Mouse (Mus musculus): ENCODE data around the gene Shisal1. TPM values are rescaled to one million over a fixed set of nuclear protein-coding genes. Genes with fewer than 3 reads are reported as not detected.

The Shisal1 gene
- polyA plus RNA-seq, 1 experiment from 2014 or later, result 0.06 TPM

DNA sequence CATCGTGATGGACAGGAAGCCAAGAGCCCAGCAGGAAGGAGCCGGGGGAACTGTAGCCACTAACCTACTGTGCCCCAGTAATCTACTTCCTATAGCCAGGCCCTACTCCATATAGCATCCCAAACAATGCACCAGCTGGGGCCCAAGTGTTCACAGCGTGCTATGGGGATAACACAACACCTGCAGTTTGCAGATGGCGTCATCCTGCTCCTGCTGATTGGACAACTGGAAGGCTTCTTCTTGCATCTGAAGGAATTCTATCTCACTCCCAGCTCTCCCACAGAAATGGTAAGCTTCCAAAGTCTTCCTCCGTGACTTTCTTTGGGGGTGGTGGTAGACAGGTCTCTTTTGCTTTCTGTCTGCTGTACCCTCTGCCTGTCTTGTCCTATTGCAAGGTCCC lies 109.3 kb downstream of the Shisal1 start:
- DNase-seq (ENCODE audit: low spot score), result no peak
- no peaks in the 10 kb centered on the region for H3K9me3 ChIP-seq (ENCODE audit: low read length)
- H3K4me3 ChIP-seq (ENCODE audit: low read depth, low read length), result no peak overlapping the region
- H3K4me2 ChIP-seq (replicated peaks; ENCODE audit: low read depth, low read length), result no peak overlapping the region
- ATAC-seq, result no peak
- H3K9ac ChIP-seq (replicated peaks; ENCODE audit: low read depth), result no peak overlapping the region
- H3K27me3 ChIP-seq (replicated peaks; ENCODE audit: insufficient read depth, low read length), result no peaks in the 10 kb centered on the region
- no peak overlapping the region for H3K27ac ChIP-seq (ENCODE audit: low read length)
- 69% methylated on average over 5 of the region's 5 CpGs for WGBS
- TF ChIP-seq CTCF (IDR thresholded peaks at IDR 0.05) (no peak), EP300 (IDR thresholded peaks at IDR 0.05) (no peak)
- H3K4me1 ChIP-seq (ENCODE audit: insufficient read depth, low read depth, low read length), result no peaks in the 10 kb centered on the region
- H3K36me3 ChIP-seq (ENCODE audit: insufficient read depth, low read length), result no peaks in the 10 kb centered on the region

DNA sequence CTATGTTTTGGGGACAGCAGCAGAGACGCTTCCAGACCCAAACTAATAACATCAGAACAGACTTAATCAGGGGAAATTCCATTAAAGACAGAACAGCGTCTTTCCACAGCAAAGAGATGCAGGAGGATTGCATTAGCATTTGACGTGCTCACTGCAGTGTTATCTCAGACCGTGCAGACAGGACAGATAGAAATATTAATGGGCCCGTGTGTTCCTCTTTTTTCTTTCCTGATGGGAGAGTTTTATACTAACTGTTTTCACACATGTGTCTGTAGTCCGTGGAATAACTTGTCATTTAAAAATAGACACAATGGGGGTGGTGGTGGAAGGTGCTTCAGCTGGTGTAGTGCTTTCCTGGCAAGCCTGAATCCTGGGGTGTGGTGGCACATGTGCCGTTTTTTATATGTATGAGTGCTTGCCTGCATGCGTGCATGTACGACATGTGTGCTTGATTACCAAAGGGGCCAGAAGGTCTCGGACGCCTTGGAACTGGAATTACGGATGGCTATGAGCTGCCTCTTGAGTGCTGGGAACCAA lies 110.5 kb downstream of the Shisal1 start:
- TF ChIP-seq CTCF (IDR thresholded peaks at IDR 0.05) (no peak), EP300 (IDR thresholded peaks at IDR 0.05) (no peak)
- Histone ChIP-seq H3K4me1 (ENCODE audit: insufficient read depth, low read depth, low read length) (no peaks in the 10 kb centered on the region), H3K27ac (ENCODE audit: low read length) (no peak overlapping the region), H3K9me3 (ENCODE audit: low read length) (no peaks in the 10 kb centered on the region), H3K36me3 (ENCODE audit: insufficient read depth, low read length) (no peaks in the 10 kb centered on the region), H3K9ac (replicated peaks; ENCODE audit: low read depth) (no peak overlapping the region), H3K4me2 (replicated peaks; ENCODE audit: low read depth, low read length) (no peak overlapping the region), H3K27me3 (replicated peaks; ENCODE audit: insufficient read depth, low read length) (no peaks in the 10 kb centered on the region), H3K4me3 (ENCODE audit: low read depth, low read length) (no peak overlapping the region)
- WGBS, result 62% methylated on average over 12 of the region's 12 CpGs
- ATAC-seq (no peak), DNase-seq (ENCODE audit: low spot score) (no peak)

DNA sequence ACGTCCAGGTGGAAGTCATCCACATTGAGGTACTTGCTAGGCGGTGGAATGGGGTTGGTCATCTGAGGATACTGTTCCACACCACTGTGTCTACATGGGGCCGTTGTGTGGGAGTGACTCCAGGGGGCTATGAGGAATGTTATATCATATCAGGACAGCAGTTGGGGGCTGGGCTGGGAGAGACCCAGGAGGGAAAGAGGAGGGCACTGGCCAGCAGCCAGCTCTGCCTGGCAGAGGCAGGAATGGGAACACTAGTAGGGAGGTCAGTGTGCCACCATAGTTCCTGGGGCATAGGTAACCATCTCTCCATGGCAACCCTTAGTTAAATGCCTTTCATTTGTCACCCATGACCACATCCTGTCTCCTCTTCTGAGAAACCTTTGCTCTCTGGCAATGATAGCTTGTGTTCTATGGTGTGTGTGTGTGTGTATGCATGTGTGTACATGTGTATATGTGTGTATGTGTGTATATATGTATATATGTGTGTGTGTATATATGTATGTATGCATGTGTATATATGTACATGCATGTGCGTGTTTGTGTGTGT lies 115.8 kb downstream of the Shisal1 start:
- Histone ChIP-seq H3K9ac (replicated peaks; ENCODE audit: low read depth) (no peak overlapping the region), H3K4me1 (ENCODE audit: insufficient read depth, low read depth, low read length) (no peaks in the 10 kb centered on the region), H3K4me3 (ENCODE audit: low read depth, low read length) (no peak overlapping the region), H3K4me2 (replicated peaks; ENCODE audit: low read depth, low read length) (no peak overlapping the region), H3K36me3 (ENCODE audit: insufficient read depth, low read length) (no peaks in the 10 kb centered on the region), H3K27ac (ENCODE audit: low read length) (no peak overlapping the region), H3K9me3 (ENCODE audit: low read length) (no peaks in the 10 kb centered on the region), H3K27me3 (replicated peaks; ENCODE audit: insufficient read depth, low read length) (no peaks in the 10 kb centered on the region)
- ATAC-seq, result no peak
- WGBS, result 72% methylated on average over 4 of the region's 4 CpGs
- no peak for DNase-seq (ENCODE audit: low spot score)
- no peak for TF ChIP-seq CTCF (IDR thresholded peaks at IDR 0.05)
- no peak for TF ChIP-seq EP300 (IDR thresholded peaks at IDR 0.05)

DNA sequence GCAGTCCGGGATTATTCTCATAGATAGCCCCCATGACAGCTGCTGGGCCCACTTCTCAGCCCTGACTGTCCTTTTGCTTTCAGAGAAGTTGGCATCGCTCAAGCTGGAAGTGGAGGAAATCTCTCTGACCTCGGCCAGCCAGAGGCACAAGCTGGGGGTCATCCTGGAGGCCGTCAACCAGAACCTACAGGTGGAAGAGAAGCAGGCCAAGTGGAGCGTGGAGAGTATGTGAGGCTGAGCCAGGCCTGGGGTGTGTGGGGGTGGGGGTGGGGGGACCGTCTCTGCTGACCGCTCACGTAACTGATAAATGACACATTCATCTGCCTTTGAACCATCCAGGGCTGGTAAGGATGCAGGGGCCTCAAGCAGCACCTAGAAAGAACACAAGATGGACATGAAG lies 117.0 kb downstream of the Shisal1 start:
- TF ChIP-seq CTCF (IDR thresholded peaks at IDR 0.05), result no peak
- TF ChIP-seq EP300 (IDR thresholded peaks at IDR 0.05), result no peak
- no peak for ATAC-seq

More for the DNA sequence above, 117.0 kb downstream of the Shisal1 start:
- Histone ChIP-seq H3K4me3 (ENCODE audit: low read depth, low read length) (no peak overlapping the region), H3K4me2 (replicated peaks; ENCODE audit: low read depth, low read length) (no peak overlapping the region), H3K27me3 (replicated peaks; ENCODE audit: insufficient read depth, low read length) (no peaks in the 10 kb centered on the region), H3K9ac (replicated peaks; ENCODE audit: low read depth) (no peak overlapping the region), H3K27ac (ENCODE audit: low read length) (no peak overlapping the region), H3K4me1 (ENCODE audit: insufficient read depth, low read depth, low read length) (no peaks in the 10 kb centered on the region), H3K36me3 (ENCODE audit: insufficient read depth, low read length) (no peaks in the 10 kb centered on the region), H3K9me3 (ENCODE audit: low read length) (no peaks in the 10 kb centered on the region)
- DNase-seq (ENCODE audit: low spot score), result no peak
- WGBS, result 87% methylated on average over 8 of the region's 8 CpGs

Other genes starting within 250 kb of the Shisal1 start
- gene Parvb, start 215.1 kb downstream of the Shisal1 start, polyA plus RNA-seq (2015; fragmentation: Nextera tagmentation; extraction: Ambion mirVana), result 7.9 and 8.5 TPM in 2 replicates
- 4.3 and 4.8 TPM in 2 replicates for gene Parvg, start 123.1 kb downstream of the Shisal1 start, polyA plus RNA-seq (2015; fragmentation: Nextera tagmentation; extraction: Ambion mirVana)
- gene Rtl6, start 110.7 kb upstream of the Shisal1 start, polyA plus RNA-seq (2015; fragmentation: Nextera tagmentation; extraction: Ambion mirVana), result 2.4 and 2.6 TPM in 2 replicates
- 8.8 and 9.2 TPM in 2 replicates for gene Prr5, start 222.5 kb upstream of the Shisal1 start, polyA plus RNA-seq (2015; fragmentation: Nextera tagmentation; extraction: Ambion mirVana)

Measured in lung, postnatal 0 days (tissue).